Mouse (Mus musculus) lung, adult 18-20 months (tissue): ENCODE measurements around the gene Ripor2.

ENCODE experiments used
- DNase-seq, 2 experiments: peaks; one replicate each; pipeline ENCODE4 v3.0.0; 2022; ENCODE audit warnings: mixed read lengths in 2 of 2

Ripor2 gene

GRCm38 (mm10) chr13:24778026-24778425 lies 196.0 kb downstream of the Ripor2 start:
- DNase-seq, result no peak

GRCm38 (mm10) chr13:24778706-24779380 lies 196.9 kb downstream of the Ripor2 start:
- DNase-seq, result no peak

DNA sequence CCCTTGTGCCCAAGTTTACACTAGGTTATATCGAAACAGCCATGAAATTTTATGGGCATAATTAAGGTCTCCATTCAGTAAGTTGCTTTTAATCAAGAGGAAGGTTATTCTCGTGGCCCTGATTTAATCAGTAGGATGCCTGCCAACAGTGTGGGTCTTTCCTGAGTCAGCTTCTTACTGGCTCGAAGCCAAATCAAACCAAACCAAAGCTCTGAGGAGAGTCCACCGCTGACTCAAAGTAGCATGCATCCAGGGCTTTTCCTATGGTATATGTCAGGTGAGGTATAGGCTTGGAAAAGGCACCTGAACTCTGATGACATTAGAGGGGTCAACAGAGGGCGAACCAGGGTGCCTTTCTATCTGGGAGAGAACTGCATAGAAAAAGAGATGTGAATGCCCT lies 199.9 kb downstream of the Ripor2 start:
- no peak for DNase-seq
